Mouse (Mus musculus) hindbrain, embryonic 14.5 days (tissue): ENCODE measurements at regions not wholly inside any gene's neighbourhood (a gene's known extent, or its start where the extent isn't known, plus 50 kb on each side); places are given as distances from the start of the nearest gene placed in this dataset.
"Not testable (repeated sequence)": the region's sequence is repeated elsewhere in the genome, so short reads cannot be mapped to it uniquely, and the experiment has no call there.

Source experiments
- ATAC-seq: fragments of 200-750 bp; cut with Nextera tagmentation; 2 replicates; pipeline ENCODE4 v1.8.0; 2017; ENCODE audit warnings: moderate number of reproducible peaks, mild to moderate bottlenecking, moderate TSS enrichment, moderate library complexity; ENCODE audit not compliant: low FRiP score
- DNase-seq: peaks from one replicate; pipeline ENCODE4 v3.0.0-alpha.2; 2015; ENCODE audit warnings: low spot score
- H3K27ac ChIP-seq: fragments of 300-500 bp; sonication (generic); 2 replicates; pipeline ENCODE4 v1.5.1; 2014; ENCODE audit warnings: mild to moderate bottlenecking, moderate library complexity
- H3K27me3 ChIP-seq: fragments of 300-500 bp; sonication (generic); 2 replicates; pipeline ENCODE4 v1.6.1; 2014; ENCODE audit warnings: mild to moderate bottlenecking, low read length, mixed read lengths; ENCODE audit not compliant: control insufficient read depth, insufficient read depth
- H3K36me3 ChIP-seq: fragments of 300-500 bp; sonication (generic); replicated peaks from 2 replicates; pipeline ENCODE4 v1.6.1; 2014; ENCODE audit not compliant: control insufficient read depth, insufficient read depth
- H3K4me1 ChIP-seq: fragments of 300-500 bp; sonication (generic); replicated peaks from 2 replicates; pipeline ENCODE4 v1.6.1; 2014; ENCODE audit warnings: antibody characterized with exemption, low read length, mixed read lengths; ENCODE audit not compliant: control insufficient read depth, insufficient read depth
- H3K4me2 ChIP-seq: fragments of 300-500 bp; sonication (generic); replicated peaks from 2 replicates; pipeline ENCODE4 v1.6.1; 2014; ENCODE audit warnings: mild to moderate bottlenecking, moderate library complexity
- H3K4me3 ChIP-seq: fragments of 300-500 bp; sonication (generic); replicated peaks from 2 replicates; pipeline ENCODE4 v1.5.1; 2014; ENCODE audit warnings: mild to moderate bottlenecking, low read length
- H3K9ac ChIP-seq: fragments of 300-500 bp; sonication (generic); 2 replicates; pipeline ENCODE4 v1.6.1; 2014
- H3K9me3 ChIP-seq: fragments of 300-500 bp; sonication (generic); 2 replicates; pipeline ENCODE4 v1.6.1; 2016; ENCODE audit warnings: low read length; ENCODE audit not compliant: control insufficient read depth
- WGBS: fragments of 180-500 bp; shearing (Covaris S2); extraction: QIAGEN DNeasy Blood & Tissue Kit; methylation state at CpG from one replicate; pipeline ENCODE4 v1.1.7; 2014; 5-methylcytosine and 5-hydroxymethylcytosine counted together

DNA sequence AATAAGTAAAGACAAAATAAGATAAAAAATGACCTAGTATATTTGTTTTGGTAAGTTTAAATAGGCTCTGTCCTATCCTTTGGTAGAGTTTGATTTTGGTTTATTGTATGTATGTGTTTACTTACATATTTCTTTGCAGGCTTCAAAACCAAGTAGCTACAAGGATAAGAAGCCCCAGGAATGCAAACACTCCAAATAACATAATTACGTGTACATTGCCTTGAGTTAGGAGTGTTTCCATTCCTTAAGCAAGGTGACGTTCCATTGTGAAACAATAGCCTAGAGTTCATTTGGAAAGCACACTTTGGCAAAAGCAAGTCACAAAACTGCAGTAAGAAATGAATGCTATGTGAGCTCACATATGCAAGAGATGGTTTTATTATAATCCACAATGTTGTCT, 404.2 kb downstream of the 1190002N15Rik start:
- Histone ChIP-seq H3K4me3 (no peak overlapping the region), H3K4me1 (no peaks in the 10 kb centered on the region), H3K36me3 (no peaks in the 10 kb centered on the region), H3K9ac (no peak overlapping the region), H3K9me3 (no peaks in the 10 kb centered on the region), H3K27ac (no peak overlapping the region), H3K4me2 (no peak overlapping the region), H3K27me3 (no peaks in the 10 kb centered on the region)
- WGBS = 93% methylated on average over 2 of the region's 2 CpGs
- ATAC-seq (no peak), DNase-seq (no peak)

DNA sequence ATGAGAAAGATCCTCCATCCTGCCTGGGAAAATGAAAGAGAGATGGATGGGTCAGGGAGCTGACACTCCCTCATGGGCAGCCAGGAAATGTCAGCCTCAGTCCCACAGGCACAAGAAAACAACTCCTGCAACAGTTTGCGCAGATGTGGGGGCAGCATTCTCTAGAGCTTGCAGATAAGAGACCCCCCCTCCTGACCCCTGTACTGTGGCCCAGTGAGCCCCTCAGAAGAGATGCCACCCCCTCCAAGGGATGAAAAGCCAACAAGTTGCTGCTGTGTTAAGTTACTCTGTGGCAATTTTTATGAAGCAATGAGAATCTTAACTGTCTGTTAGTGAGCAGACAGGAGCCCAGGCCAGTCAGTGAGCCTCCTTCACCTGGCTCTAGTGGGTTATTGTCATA, 406.5 kb downstream of the 1190002N15Rik start:
- no peaks in the 10 kb centered on the region for H3K4me1 ChIP-seq
- H3K4me3 ChIP-seq = no peak overlapping the region
- H3K4me2 ChIP-seq = no peak overlapping the region
- WGBS = 82% methylated on average over 1 of the region's 1 CpGs
- no peaks in the 10 kb centered on the region for H3K9me3 ChIP-seq
- no peaks in the 10 kb centered on the region for H3K27me3 ChIP-seq
- DNase-seq (no peak), ATAC-seq (no peak)
- H3K9ac ChIP-seq = no peak overlapping the region
- no peak overlapping the region for H3K27ac ChIP-seq
- no peaks in the 10 kb centered on the region for H3K36me3 ChIP-seq

DNA sequence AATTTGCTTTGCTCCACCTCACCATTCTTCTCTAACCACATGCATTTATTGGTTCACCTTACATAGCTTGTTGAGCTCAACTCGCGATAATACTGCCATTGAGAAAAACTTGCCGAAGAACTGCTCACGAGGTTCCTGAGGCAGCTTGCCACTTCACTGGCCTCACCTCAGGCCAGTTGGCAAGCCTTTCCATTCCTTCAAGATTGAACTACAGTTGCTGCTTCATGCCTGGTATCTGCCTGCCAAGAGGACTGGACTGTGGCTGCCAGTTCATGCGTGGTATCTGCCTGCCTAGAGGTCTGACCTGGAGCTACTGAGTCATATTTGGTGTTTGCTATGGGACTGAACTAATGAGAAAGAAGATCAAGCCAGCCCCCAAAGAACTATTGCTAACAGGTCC, 420.9 kb downstream of the 1190002N15Rik start:
- H3K9ac ChIP-seq = no peak overlapping the region
- H3K36me3 ChIP-seq = no peaks in the 10 kb centered on the region
- WGBS = 93% methylated on average over 5 of the region's 5 CpGs
- no peak overlapping the region for H3K27ac ChIP-seq
- H3K4me3 ChIP-seq = no peak overlapping the region
- no peaks in the 10 kb centered on the region for H3K27me3 ChIP-seq
- ATAC-seq (no peak), DNase-seq (no peak)
- no peaks in the 10 kb centered on the region for H3K9me3 ChIP-seq
- no peaks in the 10 kb centered on the region for H3K4me1 ChIP-seq
- H3K4me2 ChIP-seq = no peak overlapping the region

DNA sequence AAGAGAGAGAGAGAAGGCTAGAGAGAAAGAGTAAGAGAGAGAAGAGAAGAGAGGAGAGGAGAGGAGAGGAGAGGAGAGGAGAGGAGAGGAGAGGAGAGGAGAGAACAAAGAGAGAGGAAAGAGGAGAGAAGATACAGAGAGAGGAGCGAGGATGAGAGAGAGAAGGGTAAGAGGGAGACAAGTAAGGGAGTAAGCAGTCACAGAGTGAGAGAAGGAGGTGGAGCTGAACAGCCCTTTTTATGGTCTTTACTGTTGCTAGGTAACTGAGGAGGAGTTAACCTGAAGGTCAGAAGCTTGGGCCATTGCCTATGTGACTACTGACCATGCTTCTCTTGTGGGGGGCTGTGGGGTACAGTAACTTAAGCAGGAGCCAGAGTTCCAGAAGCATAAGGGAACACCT, 430.2 kb downstream of the 1190002N15Rik start:
- H3K4me1 ChIP-seq, H3K4me3 ChIP-seq, H3K9ac ChIP-seq, H3K27ac ChIP-seq, ATAC-seq, H3K4me2 ChIP-seq, DNase-seq, H3K9me3 ChIP-seq, H3K36me3 ChIP-seq, H3K27me3 ChIP-seq: not testable (repeated sequence)
- 68% methylated on average over 1 of the region's 1 CpGs for WGBS

DNA sequence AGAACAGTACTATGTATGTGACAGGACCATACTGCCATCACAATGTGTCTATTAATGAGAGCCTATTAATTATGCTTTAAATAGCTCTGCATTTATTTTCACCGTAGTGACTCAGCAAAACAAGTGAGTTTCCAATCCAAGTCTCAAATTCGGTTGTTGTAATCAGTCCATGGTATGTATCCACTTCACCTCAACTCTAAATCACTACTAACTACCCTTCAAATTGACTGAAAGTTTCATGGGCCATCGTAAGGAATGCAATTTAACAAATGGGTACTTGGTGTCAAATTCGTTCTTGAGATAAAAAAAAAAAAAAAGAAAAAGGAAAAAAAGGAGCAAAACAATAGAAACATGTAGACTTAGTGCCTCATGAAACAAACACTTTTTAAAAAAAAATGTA, 433.2 kb downstream of the 1190002N15Rik start:
- Histone ChIP-seq H3K4me3 (no peak overlapping the region), H3K27ac (no peak overlapping the region), H3K9me3 (no peaks in the 10 kb centered on the region), H3K4me1 (no peaks in the 10 kb centered on the region), H3K36me3 (no peaks in the 10 kb centered on the region), H3K9ac (no peak overlapping the region), H3K27me3 (no peaks in the 10 kb centered on the region), H3K4me2 (no peak overlapping the region)
- 92% methylated on average over 4 of the region's 4 CpGs for WGBS
- ATAC-seq (no peak), DNase-seq (no peak)

GRCm38 (mm10) chr9:94101958-94102357, 435.9 kb downstream of the 1190002N15Rik start:
- Histone ChIP-seq H3K9me3 (no peaks in the 10 kb centered on the region), H3K9ac (no peak overlapping the region), H3K27me3 (no peaks in the 10 kb centered on the region), H3K36me3 (no peaks in the 10 kb centered on the region), H3K27ac (no peak overlapping the region), H3K4me2 (no peak overlapping the region), H3K4me1 (no peaks in the 10 kb centered on the region), H3K4me3 (no peak overlapping the region)
- ATAC-seq = no peak
- DNase-seq = no peak
- 58% methylated on average over 3 of the region's 3 CpGs for WGBS

DNA sequence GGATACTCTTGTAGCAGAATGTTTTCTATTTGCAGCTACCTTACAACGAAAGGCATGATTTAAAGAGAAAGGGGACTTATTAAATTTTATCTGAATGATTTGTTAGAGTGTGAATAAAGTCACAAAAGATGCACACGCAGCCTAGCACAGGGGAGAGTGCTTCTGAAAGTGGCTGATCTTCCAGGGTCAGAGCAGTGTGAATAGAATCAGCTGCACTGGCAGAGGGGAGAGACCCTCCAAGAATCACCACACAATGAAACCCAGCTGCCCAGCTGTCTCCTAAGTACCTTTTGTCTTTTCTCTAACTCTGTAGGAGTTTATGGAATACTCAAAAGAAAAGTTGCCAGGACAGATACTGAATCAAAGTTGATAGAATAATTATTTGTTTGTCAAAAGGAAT, 443.1 kb downstream of the 1190002N15Rik start:
- 18% methylated on average over 2 of the region's 2 CpGs for WGBS
- Histone ChIP-seq H3K4me1 (no peaks in the 10 kb centered on the region), H3K27me3 (no peaks in the 10 kb centered on the region), H3K9me3 (no peaks in the 10 kb centered on the region), H3K36me3 (no peaks in the 10 kb centered on the region), H3K4me3 (no peak overlapping the region), H3K9ac (no peak overlapping the region), H3K27ac (no peak overlapping the region), H3K4me2 (no peak overlapping the region)
- DNase-seq = no peak
- ATAC-seq = no peak

DNA sequence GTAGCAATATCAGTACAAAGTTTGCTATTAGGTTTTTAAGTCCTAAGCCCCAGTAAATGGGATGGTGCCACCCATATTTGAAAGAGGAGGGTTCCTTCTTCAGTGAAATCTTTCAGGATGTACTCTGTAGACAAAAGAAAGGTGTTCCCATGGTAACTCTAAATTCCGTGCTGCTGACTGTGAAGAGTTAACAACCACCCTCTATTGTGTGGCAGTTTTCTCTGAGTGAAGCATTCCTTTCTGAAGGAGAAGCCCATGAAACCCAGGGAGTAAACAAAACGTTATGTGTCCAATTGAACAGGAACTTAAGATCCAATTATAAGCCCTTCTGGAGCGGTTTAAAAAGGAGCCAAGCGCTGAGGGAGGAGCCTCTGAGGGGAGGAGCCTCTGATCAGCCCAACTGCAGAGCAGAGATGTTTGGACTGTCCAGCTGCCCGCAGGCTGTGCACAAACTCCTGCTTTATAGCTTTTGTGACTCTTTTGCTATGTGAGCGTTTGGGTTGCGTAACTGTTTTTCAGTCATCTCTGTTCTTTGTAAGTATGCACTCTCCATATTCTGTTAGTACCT, 446.1 kb downstream of the 1190002N15Rik start:
- no peak for ATAC-seq

DNA sequence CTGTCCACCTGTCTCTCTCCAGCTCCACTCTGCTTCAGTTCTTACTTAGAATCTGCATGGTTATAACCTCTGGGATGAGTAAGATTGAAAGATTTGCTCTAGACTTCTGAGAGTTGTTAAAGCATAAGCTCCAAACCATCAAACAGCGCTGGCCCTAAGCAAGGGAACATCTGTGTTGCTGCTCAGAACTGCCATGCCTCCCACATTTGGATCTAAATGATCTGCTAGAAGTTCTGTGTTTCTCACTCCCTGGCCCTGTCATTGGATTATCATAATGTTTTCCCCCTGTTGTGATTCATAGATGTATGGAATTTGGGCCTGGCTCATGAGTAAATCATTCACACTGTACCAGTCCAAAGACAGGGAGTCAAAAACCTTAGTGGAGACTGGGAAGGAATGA, 448.1 kb downstream of the 1190002N15Rik start:
- 93% methylated on average over 1 of the region's 1 CpGs for WGBS
- H3K4me1 ChIP-seq = no peaks in the 10 kb centered on the region
- DNase-seq = no peak

More for the DNA sequence above, 446.1 kb downstream of the 1190002N15Rik start:
- DNase-seq = no peak
- Histone ChIP-seq H3K9ac (no peak overlapping the region), H3K9me3 (no peaks in the 10 kb centered on the region), H3K4me3 (no peak overlapping the region), H3K4me2 (no peak overlapping the region), H3K27me3 (no peaks in the 10 kb centered on the region), H3K4me1 (no peaks in the 10 kb centered on the region), H3K36me3 (no peaks in the 10 kb centered on the region), H3K27ac (no peak overlapping the region)
- 44% methylated on average over 7 of the region's 7 CpGs for WGBS

More for the DNA sequence above, 448.1 kb downstream of the 1190002N15Rik start:
- Histone ChIP-seq H3K9ac (no peak overlapping the region), H3K4me3 (no peak overlapping the region), H3K27me3 (no peaks in the 10 kb centered on the region), H3K4me2 (no peak overlapping the region), H3K9me3 (no peaks in the 10 kb centered on the region), H3K36me3 (no peaks in the 10 kb centered on the region), H3K27ac (no peak overlapping the region)
- ATAC-seq = no peak
